In the genomic region with DNA sequence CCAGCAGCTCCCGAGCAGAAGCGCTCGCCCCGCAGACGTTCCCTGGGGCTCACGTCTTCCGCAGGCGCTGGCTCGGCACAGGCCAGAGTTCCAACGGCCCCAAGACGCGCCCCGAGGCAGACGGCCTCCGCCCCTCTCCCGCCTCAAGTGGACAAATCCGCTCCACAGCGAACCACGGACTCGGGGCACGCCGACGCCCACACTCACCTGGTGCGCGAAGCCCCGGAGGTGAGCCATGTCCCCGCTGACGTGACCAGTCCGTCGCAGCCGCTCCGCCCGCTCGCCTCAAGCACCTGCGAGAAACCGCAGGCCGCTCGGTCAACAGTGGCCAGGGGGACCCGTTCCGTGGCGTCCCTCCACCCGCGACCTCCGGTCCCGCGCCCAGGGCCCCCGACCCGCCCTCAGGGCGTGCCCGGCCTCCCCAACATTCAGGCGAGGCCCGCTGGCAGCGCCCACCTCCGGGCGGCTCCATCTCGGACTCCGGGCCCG, we compare ENCODE assay signal across 8 mouse cellular contexts. TPM values are rescaled to one million over a fixed set of nuclear protein-coding genes. Genes with fewer than 3 reads are reported as not detected.
DNase-seq lines count a peak whose midpoint lies in the region; ATAC-seq and TF ChIP-seq lines count a peak whose summit lies in the region.

No protein-coding gene starts in this region.

- DNase-seq in kidney, adult 8-10 months, result peak; percentile 56 to 60
- DNase-seq in kidney, adult 18-20 months, result no peak
- peak; percentile 69 for DNase-seq in MEL (ENCODE audit: low read depth, low spot score)
- peak; percentile 12 for DNase-seq in embryonic facial prominence, embryonic 14.5 days (ENCODE audit: low spot score)
- DNase-seq in hindbrain, postnatal 0 days (ENCODE audit: low spot score), result peak; percentile 53
- DNase-seq in liver, postnatal 0 days, result peak; percentile 76
- no peak for DNase-seq in retina, postnatal 1 day

- peak in 1 of 2 experiments; percentile 34; a peak in 1 of 4 replicates for TF ChIP-seq EP300 in MEL (IDR thresholded peaks at IDR 0.05; ENCODE audit: low read depth in 1 of 2, low read length in 2 of 2)
- TF ChIP-seq EP300 in liver, postnatal 0 days (IDR thresholded peaks at IDR 0.05; ENCODE audit: low read depth), result no peak

- H3K9me3 ChIP-seq in MEL (replicated peaks; ENCODE audit: insufficient read depth, low read length), result no peaks in the 10 kb centered on the region
- no peaks in the 10 kb centered on the region for H3K9me3 ChIP-seq in embryonic facial prominence, embryonic 14.5 days (ENCODE audit: control insufficient read depth, low read length)
- H3K9me3 ChIP-seq in hindbrain, postnatal 0 days (ENCODE audit: low read length), result no peaks in the 10 kb centered on the region
- H3K9me3 ChIP-seq in liver, postnatal 0 days (ENCODE audit: low read length), result no peaks in the 10 kb centered on the region
- H3K9me3 ChIP-seq in neural tube, embryonic 14.5 days (ENCODE audit: control insufficient read depth, low read length), result no peaks in the 10 kb centered on the region

- H3K9ac ChIP-seq in MEL (ENCODE audit: control insufficient read depth, low read depth, low read length, poor library complexity, severe bottlenecking), result peak overlapping the region; percentile 89
- peak overlapping the region; percentile 92 for H3K9ac ChIP-seq in embryonic facial prominence, embryonic 14.5 days (ENCODE audit: low read depth, low read length)
- H3K9ac ChIP-seq in hindbrain, postnatal 0 days (replicated peaks; ENCODE audit: low read length), result peak overlapping the region; percentile 97
- H3K9ac ChIP-seq in liver, postnatal 0 days (replicated peaks), result peak overlapping the region; percentile 92
- H3K9ac ChIP-seq in neural tube, embryonic 14.5 days (replicated peaks; ENCODE audit: low read depth, low read length), result peak overlapping the region; percentile 87

- H3K36me3 ChIP-seq in MEL (ENCODE audit: control insufficient read depth in 1 of 2, insufficient read depth in 2 of 2, low read length in 2 of 2), result peaks cover 3 to 46% of the 10 kb centered on the region in 2 experiments; a peak in 3 of 4 replicates
- peaks cover 19% of the 10 kb centered on the region for H3K36me3 ChIP-seq in embryonic facial prominence, embryonic 14.5 days (ENCODE audit: control insufficient read depth, insufficient read depth, low read length)
- H3K36me3 ChIP-seq in hindbrain, postnatal 0 days (ENCODE audit: insufficient read depth, low read length), result no peaks in the 10 kb centered on the region
- H3K36me3 ChIP-seq in liver, postnatal 0 days (replicated peaks; ENCODE audit: insufficient read depth, low read length), result peaks cover 8% of the 10 kb centered on the region
- H3K36me3 ChIP-seq in neural tube, embryonic 14.5 days (ENCODE audit: control insufficient read depth, insufficient read depth, low read length), result no peaks in the 10 kb centered on the region

- no peak for TF ChIP-seq CTCF in MEL (IDR thresholded peaks at IDR 0.05 in 2 of 3, conservative IDR thresholded peaks at IDR 0.05 in 1 of 3; ENCODE audit: control insufficient read depth in 1 of 3, insufficient read depth in 1 of 3, low read depth in 2 of 3, low read length in 3 of 3, poor library complexity in 1 of 3, severe bottlenecking in 1 of 3)
- peak; percentile 33 for TF ChIP-seq CTCF in hindbrain, postnatal 0 days (IDR thresholded peaks at IDR 0.05; ENCODE audit: low read depth)
- no peak for TF ChIP-seq CTCF in liver, postnatal 0 days (IDR thresholded peaks at IDR 0.05; ENCODE audit: low read depth)

- peak; percentile 5 for ATAC-seq in embryonic facial prominence, embryonic 14.5 days (ENCODE audit: low read depth)
- peak; percentile 50; the same call in 1 of the 2 replicates for ATAC-seq in hindbrain, postnatal 0 days
- peak; percentile 40 for ATAC-seq in liver, postnatal 0 days
- no peak; the same call in 1 of the 2 replicates for ATAC-seq in neural tube, embryonic 14.5 days (ENCODE audit: low read depth)

- peaks cover 32% of the 10 kb centered on the region for H3K79me2 ChIP-seq in MEL (ENCODE audit: control insufficient read depth, insufficient read depth, low read length, poor library complexity)

- peak overlapping the region; percentile 74 to 96 for H3K4me3 ChIP-seq in MEL (ENCODE audit: control insufficient read depth in 1 of 2, insufficient read depth in 1 of 2, low read depth in 2 of 2, low read length in 2 of 2)
- H3K4me3 ChIP-seq in embryonic facial prominence, embryonic 14.5 days (ENCODE audit: low read depth, low read length), result peak overlapping the region; percentile 97
- H3K4me3 ChIP-seq in hindbrain, postnatal 0 days (ENCODE audit: low read length), result peak overlapping the region; percentile 96
- H3K4me3 ChIP-seq in liver, postnatal 0 days (ENCODE audit: low read depth, low read length), result peak overlapping the region; percentile 89
- peak overlapping the region; percentile 97 for H3K4me3 ChIP-seq in neural tube, embryonic 14.5 days (ENCODE audit: low read depth, low read length)

- TF ChIP-seq POLR2A in MEL (IDR thresholded peaks at IDR 0.05; ENCODE audit: control insufficient read depth in 1 of 2, insufficient read depth in 1 of 2, low read depth in 1 of 2, low read length in 2 of 2, poor library complexity in 1 of 2), result peak in 1 of 2 experiments; percentile 64; a peak in 1 of 4 replicates

- no peak for TF ChIP-seq RAD21 in MEL (IDR thresholded peaks at IDR 0.05; ENCODE audit: low read depth, low read length)

- H3K4me2 ChIP-seq in embryonic facial prominence, embryonic 14.5 days (ENCODE audit: low read depth, low read length), result peak overlapping the region; percentile 87
- peak overlapping the region; percentile 85 for H3K4me2 ChIP-seq in hindbrain, postnatal 0 days (ENCODE audit: low read depth, low read length)
- H3K4me2 ChIP-seq in liver, postnatal 0 days (ENCODE audit: low read depth, low read length), result peak overlapping the region; percentile 78
- H3K4me2 ChIP-seq in neural tube, embryonic 14.5 days (ENCODE audit: low read depth, low read length), result peak overlapping the region; percentile 85

- 0% methylated on average over 21 of the region's 58 CpGs for WGBS in embryonic facial prominence, embryonic 14.5 days
- under 1% methylated on average over 53 of the region's 58 CpGs for WGBS in hindbrain, postnatal 0 days
- under 1% methylated on average over 52 of the region's 58 CpGs for WGBS in liver, postnatal 0 days (ENCODE audit: insufficient replicate concordance)
- WGBS in neural tube, embryonic 14.5 days, result under 1% methylated on average over 58 of the region's 58 CpGs

- peaks cover 43 to 44% of the 10 kb centered on the region in 2 experiments for H3K4me1 ChIP-seq in MEL (ENCODE audit: control insufficient read depth in 1 of 2, insufficient read depth in 2 of 2, low read length in 2 of 2)
- H3K4me1 ChIP-seq in embryonic facial prominence, embryonic 14.5 days (ENCODE audit: control insufficient read depth, insufficient read depth, low read length), result peaks cover 9% of the 10 kb centered on the region
- H3K4me1 ChIP-seq in hindbrain, postnatal 0 days (ENCODE audit: insufficient read depth, low read length), result peaks cover 13% of the 10 kb centered on the region
- peaks cover 37% of the 10 kb centered on the region for H3K4me1 ChIP-seq in liver, postnatal 0 days (ENCODE audit: insufficient read depth)
- peaks cover 12% of the 10 kb centered on the region; the same call in 1 of the 2 replicates for H3K4me1 ChIP-seq in neural tube, embryonic 14.5 days (ENCODE audit: control insufficient read depth, insufficient read depth, low read length)

- H3K27me3 ChIP-seq in MEL (ENCODE audit: control insufficient read depth in 1 of 2, insufficient read depth in 2 of 2, low read length in 2 of 2), result no peaks in the 10 kb centered on the region
- H3K27me3 ChIP-seq in embryonic facial prominence, embryonic 14.5 days (replicated peaks; ENCODE audit: control insufficient read depth, insufficient read depth, low read length), result no peaks in the 10 kb centered on the region
- no peaks in the 10 kb centered on the region for H3K27me3 ChIP-seq in hindbrain, postnatal 0 days (ENCODE audit: insufficient read depth, low read length)
- no peaks in the 10 kb centered on the region for H3K27me3 ChIP-seq in liver, postnatal 0 days (ENCODE audit: insufficient read depth, low read length)
- no peaks in the 10 kb centered on the region for H3K27me3 ChIP-seq in neural tube, embryonic 14.5 days (ENCODE audit: control insufficient read depth, insufficient read depth, low read length)

- H3K27ac ChIP-seq in MEL (ENCODE audit: control insufficient read depth, low read depth, low read length), result peak overlapping the region; percentile 52
- peak overlapping the region; percentile 88 for H3K27ac ChIP-seq in embryonic facial prominence, embryonic 14.5 days (replicated peaks; ENCODE audit: low read depth, low read length)
- peak overlapping the region; percentile 93 for H3K27ac ChIP-seq in hindbrain, postnatal 0 days
- H3K27ac ChIP-seq in liver, postnatal 0 days (ENCODE audit: low read depth), result peak overlapping the region; percentile 95
- H3K27ac ChIP-seq in neural tube, embryonic 14.5 days (ENCODE audit: low read depth, low read length), result peak overlapping the region; percentile 91

TF ChIP-seq in MEL, 35 proteins besides CTCF, POLR2A, EP300 and RAD21:
- no peak for TF ChIP-seq CHD2 (IDR thresholded peaks at IDR 0.05; ENCODE audit: low read length)
- TF ChIP-seq CHD1 (IDR thresholded peaks at IDR 0.05; ENCODE audit: low read depth, low read length), result peak; percentile 87; the same call in 1 of the 2 replicates
- peak; percentile 66 for TF ChIP-seq MAX (IDR thresholded peaks at IDR 0.05; ENCODE audit: low read length)

RNA-seq across cellular contexts. Expression of gene Stk25, which starts 23.3 kb away (rescaled TPM):
- total RNA-seq in MEL (2012; rRNA removed), result 58.6 and 66.1 TPM in 2 replicates
- polyA plus RNA-seq in MEL (2012; ENCODE audit: insufficient read depth in 1 of 2, insufficient read length in 2 of 2, low read depth in 1 of 2, low replicate concordance in 2 of 2, missing spikeins in 1 of 2), result 100 to 1,000 TPM in 1 of 2 experiments, not detected in 1; 128 TPM
- 190 and 200 TPM in 2 replicates for polyA plus RNA-seq in embryonic facial prominence, embryonic 14.5 days (2014; fragmentation: Nextera tagmentation; extraction: Ambion mirVana)
- 261 and 340 TPM in 2 replicates for total RNA-seq in hindbrain, postnatal 0 days (2014; rRNA removed)
- polyA plus RNA-seq in hindbrain, postnatal 0 days (2015; fragmentation: Nextera tagmentation; extraction: Ambion mirVana), result 309 and 328 TPM in 2 replicates
- polyA plus RNA-seq in liver, postnatal 0 days (2015; fragmentation: Nextera tagmentation; extraction: Ambion mirVana), result 39.6 and 41.3 TPM in 2 replicates
- 357 and 382 TPM in 2 replicates for polyA plus RNA-seq in neural tube, embryonic 14.5 days (2014; fragmentation: Nextera tagmentation; extraction: Ambion mirVana)

RNA-seq across cellular contexts. Expression of gene Bok, which starts 50.3 kb away (rescaled TPM):
- not detected in 2 replicates for total RNA-seq in MEL (2012; rRNA removed)
- under 1 TPM in 1 of 2 experiments, not detected in 1; 0.17 TPM for polyA plus RNA-seq in MEL (2012; ENCODE audit: insufficient read depth in 1 of 2, insufficient read length in 2 of 2, low read depth in 1 of 2, low replicate concordance in 2 of 2, missing spikeins in 1 of 2)
- polyA plus RNA-seq in embryonic facial prominence, embryonic 14.5 days (2014; fragmentation: Nextera tagmentation; extraction: Ambion mirVana), result 38.7 and 42.8 TPM in 2 replicates
- 133 and 136 TPM in 2 replicates for total RNA-seq in hindbrain, postnatal 0 days (2014; rRNA removed)
- 97.6 and 103 TPM in 2 replicates for polyA plus RNA-seq in hindbrain, postnatal 0 days (2015; fragmentation: Nextera tagmentation; extraction: Ambion mirVana)
- 6.8 and 7.2 TPM in 2 replicates for polyA plus RNA-seq in liver, postnatal 0 days (2015; fragmentation: Nextera tagmentation; extraction: Ambion mirVana)
- polyA plus RNA-seq in neural tube, embryonic 14.5 days (2014; fragmentation: Nextera tagmentation; extraction: Ambion mirVana), result 70.2 and 82.7 TPM in 2 replicates

Comparison
In these comparisons a context has a peak if more than half of its experiments do, and no peak if none do; other contexts are left out.
1. DNase-seq: peak in kidney, adult 8-10 months (2 of 2), MEL (single experiment), embryonic facial prominence, embryonic 14.5 days (single experiment), hindbrain, postnatal 0 days (single experiment) and liver, postnatal 0 days (single experiment); none in kidney, adult 18-20 months (single experiment) and retina, postnatal 1 day (single experiment).
2. Peak in every context shown above with its lines, with median percentiles within 50 percentile points of each other: H3K27ac ChIP-seq, H3K4me3 ChIP-seq, H3K9ac ChIP-seq and H3K4me2 ChIP-seq.